Mouse (Mus musculus): ENCODE results near the gene Gm10135. TPM values are rescaled to one million over a fixed set of nuclear protein-coding genes. Genes with fewer than 3 reads are reported as not detected.
A peak's percentile ranks its signal among the peaks of the same experiment; 100 is the strongest.

Gm10135 gene
- polyA plus RNA-seq, 1 experiment from 2014 or later, result not detected

GRCm38 (mm10) chr5:72984091-72984490, 9.6 kb upstream of the Gm10135 start:
- no peaks in the 10 kb centered on the region for H3K4me1 ChIP-seq (replicated peaks; ENCODE audit: control insufficient read depth, insufficient read depth, low read length)
- WGBS, result 8% methylated on average over 2 of the region's 2 CpGs

GRCm38 (mm10) chr5:72976539-72976938, 2.0 kb upstream of the Gm10135 start:
- no peak for ATAC-seq (ENCODE audit: low FRiP score)

More at GRCm38 (mm10) chr5:72984091-72984490, 9.6 kb upstream of the Gm10135 start:
- ATAC-seq (ENCODE audit: low FRiP score) (no peak), DNase-seq (ENCODE audit: low spot score) (peak; percentile 79)
- Histone ChIP-seq H3K4me3 (ENCODE audit: low read depth, low read length) (no peak overlapping the region), H3K4me2 (replicated peaks; ENCODE audit: low read depth, low read length) (no peak overlapping the region), H3K27ac (ENCODE audit: low read depth, low read length) (no peak overlapping the region), H3K27me3 (ENCODE audit: control insufficient read depth, insufficient read depth, low read length) (no peaks in the 10 kb centered on the region), H3K36me3 (ENCODE audit: control insufficient read depth, insufficient read depth, low read length) (no peaks in the 10 kb centered on the region), H3K9me3 (ENCODE audit: control insufficient read depth, low read length) (no peaks in the 10 kb centered on the region), H3K9ac (ENCODE audit: low read depth, low read length) (no peak overlapping the region)

GRCm38 (mm10) chr5:72975996-72976395, 1.5 kb upstream of the Gm10135 start:
- Histone ChIP-seq H3K36me3 (ENCODE audit: control insufficient read depth, insufficient read depth, low read length) (no peaks in the 10 kb centered on the region), H3K27me3 (ENCODE audit: control insufficient read depth, insufficient read depth, low read length) (no peaks in the 10 kb centered on the region), H3K9ac (ENCODE audit: low read depth, low read length) (no peak overlapping the region), H3K9me3 (ENCODE audit: control insufficient read depth, low read length) (no peaks in the 10 kb centered on the region), H3K4me3 (ENCODE audit: low read depth, low read length) (no peak overlapping the region), H3K4me2 (replicated peaks; ENCODE audit: low read depth, low read length) (no peak overlapping the region), H3K4me1 (replicated peaks; ENCODE audit: control insufficient read depth, insufficient read depth, low read length) (no peaks in the 10 kb centered on the region), H3K27ac (ENCODE audit: low read depth, low read length) (no peak overlapping the region)
- ATAC-seq (ENCODE audit: low FRiP score), result no peak
- no peak for DNase-seq (ENCODE audit: low spot score)
- 89% methylated on average over 6 of the region's 6 CpGs for WGBS

More at GRCm38 (mm10) chr5:72976539-72976938, 2.0 kb upstream of the Gm10135 start:
- Histone ChIP-seq H3K4me3 (ENCODE audit: low read depth, low read length) (no peak overlapping the region), H3K27ac (ENCODE audit: low read depth, low read length) (no peak overlapping the region), H3K27me3 (ENCODE audit: control insufficient read depth, insufficient read depth, low read length) (no peaks in the 10 kb centered on the region), H3K36me3 (ENCODE audit: control insufficient read depth, insufficient read depth, low read length) (no peaks in the 10 kb centered on the region), H3K4me2 (replicated peaks; ENCODE audit: low read depth, low read length) (no peak overlapping the region), H3K9me3 (ENCODE audit: control insufficient read depth, low read length) (no peaks in the 10 kb centered on the region), H3K4me1 (replicated peaks; ENCODE audit: control insufficient read depth, insufficient read depth, low read length) (no peaks in the 10 kb centered on the region), H3K9ac (ENCODE audit: low read depth, low read length) (no peak overlapping the region)
- DNase-seq (ENCODE audit: low spot score), result no peak
- 90% methylated on average over 4 of the region's 4 CpGs for WGBS

GRCm38 (mm10) chr5:72972934-72973333, 1.6 kb downstream of the Gm10135 start:
- Histone ChIP-seq H3K4me1 (replicated peaks; ENCODE audit: control insufficient read depth, insufficient read depth, low read length) (no peaks in the 10 kb centered on the region), H3K9ac (ENCODE audit: low read depth, low read length) (no peak overlapping the region)
- ATAC-seq (ENCODE audit: low FRiP score), result no peak

GRCm38 (mm10) chr5:72972435-72972834, 2.1 kb downstream of the Gm10135 start:
- DNase-seq (ENCODE audit: low spot score) (no peak), ATAC-seq (ENCODE audit: low FRiP score) (no peak)
- Histone ChIP-seq H3K27ac (ENCODE audit: low read depth, low read length) (no peak overlapping the region), H3K9ac (ENCODE audit: low read depth, low read length) (no peak overlapping the region), H3K4me1 (replicated peaks; ENCODE audit: control insufficient read depth, insufficient read depth, low read length) (no peaks in the 10 kb centered on the region), H3K4me3 (ENCODE audit: low read depth, low read length) (no peak overlapping the region), H3K27me3 (ENCODE audit: control insufficient read depth, insufficient read depth, low read length) (no peaks in the 10 kb centered on the region), H3K36me3 (ENCODE audit: control insufficient read depth, insufficient read depth, low read length) (0 out of 2 replicates have a peak, but pooled peaks cover 2% of the 10 kb centered on the region), H3K9me3 (ENCODE audit: control insufficient read depth, low read length) (no peaks in the 10 kb centered on the region), H3K4me2 (replicated peaks; ENCODE audit: low read depth, low read length) (no peak overlapping the region)
- WGBS, result 88% methylated on average over 4 of the region's 4 CpGs

More at GRCm38 (mm10) chr5:72972934-72973333, 1.6 kb downstream of the Gm10135 start:
- H3K27me3 ChIP-seq (ENCODE audit: control insufficient read depth, insufficient read depth, low read length), result no peaks in the 10 kb centered on the region
- H3K4me3 ChIP-seq (ENCODE audit: low read depth, low read length), result no peak overlapping the region
- no peak overlapping the region for H3K4me2 ChIP-seq (replicated peaks; ENCODE audit: low read depth, low read length)
- no peak overlapping the region for H3K27ac ChIP-seq (ENCODE audit: low read depth, low read length)
- 64% methylated on average over 5 of the region's 5 CpGs for WGBS
- no peak for DNase-seq (ENCODE audit: low spot score)
- H3K9me3 ChIP-seq (ENCODE audit: control insufficient read depth, low read length), result no peaks in the 10 kb centered on the region
- 0 out of 2 replicates have a peak, but pooled peaks cover 2% of the 10 kb centered on the region for H3K36me3 ChIP-seq (ENCODE audit: control insufficient read depth, insufficient read depth, low read length)

- no peak for ATAC-seq (ENCODE audit: low FRiP score)
- WGBS, result 95% methylated on average over 3 of the region's 3 CpGs
- Histone ChIP-seq H3K9ac (ENCODE audit: low read depth, low read length) (no peak overlapping the region), H3K36me3 (ENCODE audit: control insufficient read depth, insufficient read depth, low read length) (0 out of 2 replicates have a peak, but pooled peaks cover 2% of the 10 kb centered on the region), H3K27ac (ENCODE audit: low read depth, low read length) (no peak overlapping the region), H3K4me2 (replicated peaks; ENCODE audit: low read depth, low read length) (no peak overlapping the region), H3K27me3 (ENCODE audit: control insufficient read depth, insufficient read depth, low read length) (no peaks in the 10 kb centered on the region), H3K9me3 (ENCODE audit: control insufficient read depth, low read length) (no peaks in the 10 kb centered on the region), H3K4me3 (ENCODE audit: low read depth, low read length) (no peak overlapping the region), H3K4me1 (replicated peaks; ENCODE audit: control insufficient read depth, insufficient read depth, low read length) (no peaks in the 10 kb centered on the region)
- DNase-seq (ENCODE audit: low spot score), result no peak
These were observed 8.8 kb downstream of the Gm10135 start for GRCm38 (mm10) chr5:72965706-72966105.

GRCm38 (mm10) chr5:72960096-72960495, 14.4 kb downstream of the Gm10135 start:
- no peak overlapping the region for H3K9ac ChIP-seq (ENCODE audit: low read depth, low read length)
- H3K36me3 ChIP-seq (ENCODE audit: control insufficient read depth, insufficient read depth, low read length), result no peaks in the 10 kb centered on the region
- H3K4me2 ChIP-seq (replicated peaks; ENCODE audit: low read depth, low read length), result no peak overlapping the region
- 83% methylated on average over 6 of the region's 6 CpGs for WGBS
- DNase-seq (ENCODE audit: low spot score) (no peak), ATAC-seq (ENCODE audit: low FRiP score) (no peak)
- no peaks in the 10 kb centered on the region for H3K4me1 ChIP-seq (replicated peaks; ENCODE audit: control insufficient read depth, insufficient read depth, low read length)
- no peak overlapping the region for H3K27ac ChIP-seq (ENCODE audit: low read depth, low read length)
- no peaks in the 10 kb centered on the region for H3K27me3 ChIP-seq (ENCODE audit: control insufficient read depth, insufficient read depth, low read length)
- no peaks in the 10 kb centered on the region for H3K9me3 ChIP-seq (ENCODE audit: control insufficient read depth, low read length)
- no peak overlapping the region for H3K4me3 ChIP-seq (ENCODE audit: low read depth, low read length)

- Histone ChIP-seq H3K9ac (ENCODE audit: low read depth, low read length) (no peak overlapping the region), H3K4me3 (ENCODE audit: low read depth, low read length) (no peak overlapping the region), H3K9me3 (ENCODE audit: control insufficient read depth, low read length) (no peaks in the 10 kb centered on the region), H3K27me3 (ENCODE audit: control insufficient read depth, insufficient read depth, low read length) (no peaks in the 10 kb centered on the region), H3K36me3 (ENCODE audit: control insufficient read depth, insufficient read depth, low read length) (no peaks in the 10 kb centered on the region), H3K4me2 (replicated peaks; ENCODE audit: low read depth, low read length) (no peak overlapping the region), H3K4me1 (replicated peaks; ENCODE audit: control insufficient read depth, insufficient read depth, low read length) (no peaks in the 10 kb centered on the region), H3K27ac (ENCODE audit: low read depth, low read length) (no peak overlapping the region)
- ATAC-seq (ENCODE audit: low FRiP score) (no peak), DNase-seq (ENCODE audit: low spot score) (no peak)
- 92% methylated on average over 17 of the region's 17 CpGs for WGBS
These were observed 17.2 kb downstream of the Gm10135 start for GRCm38 (mm10) chr5:72957281-72957680.

GRCm38 (mm10) chr5:72953996-72954604, 20.4 kb downstream of the Gm10135 start:
- Histone ChIP-seq H3K4me1 (replicated peaks; ENCODE audit: control insufficient read depth, insufficient read depth, low read length) (no peaks in the 10 kb centered on the region), H3K27ac (ENCODE audit: low read depth, low read length) (no peak overlapping the region), H3K4me2 (replicated peaks; ENCODE audit: low read depth, low read length) (no peak overlapping the region), H3K9ac (ENCODE audit: low read depth, low read length) (no peak overlapping the region), H3K4me3 (ENCODE audit: low read depth, low read length) (no peak overlapping the region), H3K36me3 (ENCODE audit: control insufficient read depth, insufficient read depth, low read length) (no peaks in the 10 kb centered on the region), H3K9me3 (ENCODE audit: control insufficient read depth, low read length) (no peaks in the 10 kb centered on the region), H3K27me3 (ENCODE audit: control insufficient read depth, insufficient read depth, low read length) (no peaks in the 10 kb centered on the region)
- no peak for ATAC-seq (ENCODE audit: low FRiP score)
- WGBS, result 90% methylated on average over 3 of the region's 3 CpGs
- no peak for DNase-seq (ENCODE audit: low spot score)

Measured in hindbrain, embryonic 11.5 days (tissue).